In genomic region chr19:10395174-10395573, GRCm38 (mm10) we compare ENCODE assay signal across 7 mouse cellular contexts. TPM values are rescaled to one million over a fixed set of nuclear protein-coding genes. Genes with fewer than 3 reads are reported as not detected.
A peak's percentile ranks its signal among the peaks of the same experiment; 100 is the strongest.
DNase-seq lines count a peak whose midpoint lies in the region; ATAC-seq lines count a peak whose summit lies in the region.

No protein-coding gene starts in this region.

- no peak overlapping the region for H3K4me2 ChIP-seq in limb, embryonic 11.5 days (ENCODE audit: low read depth, severe bottlenecking)

- H3K4me3 ChIP-seq in limb, embryonic 11.5 days (ENCODE audit: low read depth, low read length) = no peak overlapping the region

- WGBS in limb, embryonic 11.5 days = 13% methylated on average over 8 of the region's 8 CpGs

- H3K27me3 ChIP-seq in limb, embryonic 11.5 days (ENCODE audit: control insufficient read depth, insufficient read depth, low read length) = peaks cover 13% of the 10 kb centered on the region

- no peak overlapping the region for H3K9ac ChIP-seq in limb, embryonic 11.5 days (ENCODE audit: low read length)

- H3K4me1 ChIP-seq in limb, embryonic 11.5 days (ENCODE audit: control insufficient read depth, insufficient read depth, low read length) = no peaks in the 10 kb centered on the region

- peak; percentile 26; the same call in 1 of the 2 replicates for ATAC-seq in limb, embryonic 11.5 days (ENCODE audit: insufficient number of reproducible peaks, low FRiP score, low TSS enrichment, low read depth)

- no peak overlapping the region for H3K27ac ChIP-seq in limb, embryonic 11.5 days (replicated peaks; ENCODE audit: low read depth, low read length)

- no peaks in the 10 kb centered on the region for H3K9me3 ChIP-seq in limb, embryonic 11.5 days (ENCODE audit: control insufficient read depth, low read length)

- peak; percentile 59 to 66 for DNase-seq in right cerebral cortex, postnatal 10 days (ENCODE audit: low spot score in 2 of 2)
- no peak for DNase-seq in right cerebral cortex, postnatal 4 days
- peak; percentile 78 for DNase-seq in embryo, embryonic 11 days
- peak; percentile 58 for DNase-seq in limb, embryonic 11.5 days (ENCODE audit: low spot score)
- DNase-seq in ovary, postnatal 14 days (ENCODE audit: low spot score) = no peak
- no peak for DNase-seq in thymus, postnatal 10 days (ENCODE audit: low spot score in 2 of 2)
- no peak for DNase-seq in heart, adult 18-20 months

- no peaks in the 10 kb centered on the region for H3K36me3 ChIP-seq in limb, embryonic 11.5 days (ENCODE audit: control insufficient read depth, insufficient read depth, low read length)

RNA-seq across cellular contexts. Expression of gene Syt7, which starts 6.3 kb away (rescaled TPM):
- 0.45 and 0.55 TPM in 2 replicates for polyA plus RNA-seq in limb, embryonic 11.5 days (2014; fragmentation: Nextera tagmentation; extraction: Ambion mirVana)
- 10 to 100 TPM; 35.5 to 37.1 TPM for total RNA-seq in heart, adult 18-20 months (2021)

Comparison
In these comparisons a context has a peak if more than half of its experiments do, and no peak if none do; other contexts are left out.
1. DNase-seq: peak in right cerebral cortex, postnatal 10 days (2 of 2), embryo, embryonic 11 days (single experiment) and limb, embryonic 11.5 days (single experiment); none in right cerebral cortex, postnatal 4 days (single experiment), ovary, postnatal 14 days (single experiment), thymus, postnatal 10 days (0 of 2) and heart, adult 18-20 months (0 of 2).